Mouse (Mus musculus): ENCODE data around the gene Zc2hc1b.

DNA sequence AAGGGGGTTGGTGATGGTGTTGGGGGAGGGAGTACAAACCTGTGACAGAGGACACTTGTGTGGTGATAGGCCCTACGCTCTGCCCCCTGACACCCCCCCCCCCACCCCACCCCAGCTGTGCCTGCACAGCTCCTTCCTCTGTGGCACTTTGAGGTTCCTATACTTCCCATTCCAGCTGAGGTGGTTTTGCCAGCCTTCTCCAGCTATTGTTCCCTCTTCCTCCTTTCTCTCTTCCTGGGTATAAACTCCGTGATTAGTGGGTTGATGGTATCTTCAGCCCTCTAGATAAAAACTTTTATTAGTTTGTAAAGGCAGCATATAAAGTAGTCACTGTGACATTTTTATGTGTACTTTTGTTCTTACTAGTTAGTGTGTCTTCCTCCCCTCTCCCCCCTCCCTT is 58.5 kb downstream of the Zc2hc1b start:
- no peak for TF ChIP-seq CTCF (IDR thresholded peaks at IDR 0.05; ENCODE audit: low read depth)
- TF ChIP-seq EP300 (IDR thresholded peaks at IDR 0.05; ENCODE audit: low read depth) = no peak
